Mouse (Mus musculus) naive thymus-derived CD4-positive, alpha-beta T cell, adult 2 months (primary cell): ENCODE measurements around the gene Astn1.

Experiments used
- DNase-seq: peaks from one replicate; pipeline ENCODE4 v3.0.0-alpha.2; 2011; ENCODE audit warnings: low read depth

Astn1 gene

DNA sequence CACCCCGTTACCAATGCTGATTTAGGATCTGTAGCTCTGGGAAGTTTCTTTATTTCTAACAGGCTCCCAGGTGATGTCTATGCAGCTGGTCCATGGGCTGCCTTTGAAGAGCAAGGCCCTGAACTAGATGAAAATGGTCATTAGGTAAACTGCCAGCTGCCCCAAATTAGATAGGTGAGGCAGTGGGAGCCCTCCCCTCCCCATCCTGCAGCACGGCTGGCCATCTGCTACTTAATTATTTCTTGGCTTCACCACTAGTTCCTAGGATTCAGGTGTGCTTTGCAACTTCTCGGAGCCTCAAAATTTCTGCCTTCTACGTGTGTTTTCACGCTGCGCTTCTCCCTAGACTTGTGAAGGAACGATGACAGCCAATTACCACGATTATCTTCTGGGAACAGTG is 59.4 kb downstream of the Astn1 start:
- DNase-seq = no peak

DNA sequence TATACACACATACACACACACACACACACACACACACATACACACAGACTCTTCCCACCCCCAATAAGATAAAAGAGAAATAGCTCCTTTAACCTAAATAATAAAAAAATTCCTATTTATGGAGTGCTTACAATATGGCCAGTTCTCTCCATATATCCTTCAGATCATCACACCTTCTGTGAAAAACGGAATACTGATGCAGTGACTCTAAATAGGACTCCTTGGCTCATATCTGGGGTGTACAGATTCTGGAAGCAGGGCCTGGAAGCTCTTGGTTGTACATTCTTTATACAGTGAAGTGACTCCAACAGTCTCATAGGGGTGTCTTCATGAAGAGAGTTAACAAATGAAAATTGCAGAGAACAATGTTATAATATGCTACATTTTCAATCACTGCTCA is 60.7 kb downstream of the Astn1 start:
- DNase-seq = no peak

DNA sequence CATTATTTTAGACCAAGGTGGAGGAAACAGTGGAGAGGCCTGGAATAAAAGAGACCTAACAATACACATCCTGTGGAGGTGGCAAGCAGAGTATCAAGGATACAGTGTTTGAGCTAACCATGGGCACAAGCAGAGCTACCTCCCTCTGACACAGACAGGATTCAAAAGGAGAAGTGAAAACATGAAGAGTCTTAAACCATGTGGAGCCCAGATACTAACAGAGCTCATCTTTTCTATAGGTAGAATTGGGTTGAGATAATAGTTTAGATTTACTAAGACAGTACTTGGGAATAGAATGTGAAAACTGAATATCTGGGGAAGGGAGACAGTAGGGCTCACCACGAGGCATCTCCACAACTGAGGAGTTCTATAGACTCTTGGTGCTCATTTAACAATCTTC is 84.0 kb downstream of the Astn1 start:
- DNase-seq = no peak

DNA sequence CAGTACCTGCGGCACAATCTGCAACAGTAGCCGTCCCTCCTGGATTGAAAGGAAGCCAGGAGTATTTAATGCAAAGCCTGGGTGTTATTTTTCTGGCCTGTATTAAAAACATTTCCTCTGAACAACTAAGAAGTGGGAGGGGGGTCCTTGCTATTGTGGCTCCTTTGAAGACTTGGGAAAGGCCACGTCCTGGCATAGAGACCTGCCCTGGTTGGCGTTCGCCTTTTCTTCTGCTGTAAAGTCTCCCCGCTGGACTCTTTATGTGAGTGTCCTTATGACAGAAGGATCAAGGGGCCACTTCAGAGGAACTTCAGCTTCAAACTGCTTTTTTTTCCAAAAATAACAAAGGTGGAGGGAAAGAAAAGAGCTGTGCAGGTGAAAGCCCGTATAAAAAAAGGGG is 85.9 kb downstream of the Astn1 start:
- DNase-seq = no peak

DNA sequence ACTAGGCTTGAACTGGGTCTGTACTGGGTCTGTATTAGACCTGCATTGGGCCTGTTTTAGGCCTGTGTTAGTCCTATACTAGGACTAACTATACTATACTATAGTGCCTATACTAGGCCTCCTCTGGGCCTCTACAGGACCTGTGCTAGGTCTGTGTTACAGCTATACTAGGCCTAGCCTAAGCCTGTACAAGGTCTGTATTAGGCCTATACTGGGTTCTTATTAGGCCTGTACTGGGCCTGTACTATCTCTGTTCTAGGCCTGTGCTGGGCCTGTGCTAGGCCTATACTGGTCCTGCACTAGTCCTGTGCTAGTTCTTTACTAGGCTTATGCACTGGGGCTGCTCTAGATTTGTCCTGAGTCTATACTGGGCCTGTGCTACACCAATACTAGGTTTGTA is 90.6 kb downstream of the Astn1 start:
- DNase-seq = no peak

DNA sequence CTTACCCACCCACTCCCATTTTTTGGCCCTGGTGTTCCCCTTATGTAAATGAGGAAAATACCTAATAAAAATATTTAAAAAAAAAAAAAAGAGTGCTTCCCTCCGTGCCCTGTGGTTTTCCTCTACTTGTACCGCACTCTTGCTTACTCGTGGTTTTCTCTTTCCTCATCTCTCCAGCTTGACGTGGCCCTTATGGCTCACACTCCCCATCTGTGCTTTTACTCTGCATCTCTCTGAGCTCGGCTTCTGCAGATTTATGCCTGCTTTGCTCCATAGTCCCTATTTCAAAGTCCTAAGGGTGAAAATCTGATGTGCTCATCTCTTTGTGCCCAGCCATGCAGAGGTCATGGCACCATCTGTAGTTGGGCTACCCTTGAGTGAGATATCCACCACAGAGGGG is 91.5 kb downstream of the Astn1 start:
- no peak for DNase-seq

DNA sequence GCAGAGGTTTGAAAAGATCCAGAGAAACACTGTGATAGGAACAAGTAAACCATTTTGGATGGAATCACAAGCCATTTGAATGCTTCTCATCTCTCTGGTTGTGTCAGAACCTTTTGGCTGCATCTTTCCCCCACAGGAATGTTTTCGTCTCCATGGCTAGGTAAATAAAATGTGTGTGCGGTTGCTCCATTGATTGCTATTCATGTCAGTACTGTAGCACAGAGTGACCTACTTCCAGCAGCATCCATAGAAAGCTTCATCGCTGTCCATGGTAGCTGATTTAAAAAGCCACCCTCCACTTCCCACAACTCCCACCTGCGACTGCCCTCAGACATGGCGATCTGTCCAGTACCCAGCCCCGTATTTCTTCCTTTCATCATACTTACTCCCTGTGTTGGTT is 101.9 kb downstream of the Astn1 start:
- DNase-seq = no peak

DNA sequence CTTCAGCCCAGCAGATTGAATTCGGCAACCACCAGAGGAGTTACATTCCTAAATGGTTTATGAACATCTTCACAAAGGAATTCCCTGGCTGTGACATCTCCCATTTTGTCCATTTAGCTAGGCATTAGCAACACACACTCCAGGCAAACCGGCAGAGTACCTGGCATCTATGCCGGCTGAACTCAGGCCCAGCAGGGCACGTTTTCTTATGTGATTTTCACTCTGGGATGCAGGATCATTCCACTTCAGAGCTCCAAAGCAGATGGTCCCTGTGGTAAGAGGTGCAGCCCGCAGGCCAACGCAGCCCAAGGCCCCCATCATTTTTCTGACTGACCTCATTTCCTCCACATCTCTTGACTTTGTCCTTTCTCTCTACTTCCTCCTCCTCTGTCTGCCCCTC is 103.2 kb downstream of the Astn1 start:
- DNase-seq = no peak

DNA sequence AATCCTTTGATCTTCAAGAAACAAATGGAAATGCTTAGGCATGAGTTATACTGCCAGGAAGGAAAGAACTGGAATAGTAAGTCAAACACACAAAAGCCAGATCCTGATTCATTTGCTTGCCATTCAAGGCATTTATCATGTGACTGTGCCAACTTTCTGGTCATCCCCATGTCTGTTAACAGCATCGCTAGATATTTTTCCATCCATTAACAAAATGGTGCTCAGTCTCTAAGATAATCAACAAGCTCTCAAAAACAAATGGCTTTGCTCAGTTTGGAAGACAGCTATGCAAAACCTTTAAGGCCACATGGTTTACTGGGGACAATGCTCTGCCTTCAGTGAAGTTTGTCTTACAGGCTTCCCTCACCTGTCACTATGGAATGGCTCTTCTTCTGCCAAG is 115.8 kb downstream of the Astn1 start:
- DNase-seq = no peak

DNA sequence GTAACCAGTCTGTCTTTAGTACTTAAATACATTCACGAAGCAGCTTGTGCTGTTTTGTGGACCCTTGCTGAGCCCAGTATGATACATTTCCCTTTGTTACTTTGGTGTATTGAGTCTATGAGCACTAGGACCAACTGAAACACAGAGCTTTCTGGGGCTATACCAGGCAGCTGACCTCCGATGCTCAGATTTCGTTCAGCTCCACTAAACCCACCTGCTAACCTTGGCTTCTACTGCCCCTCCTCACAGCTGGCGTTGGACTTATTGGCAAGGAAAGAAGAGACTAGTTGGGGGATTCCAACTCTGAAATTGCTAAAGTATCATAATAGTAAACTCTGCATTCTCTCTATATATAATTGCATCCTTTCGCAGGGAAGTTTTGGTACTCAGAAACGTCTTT is 118.2 kb downstream of the Astn1 start:
- DNase-seq = no peak

DNA sequence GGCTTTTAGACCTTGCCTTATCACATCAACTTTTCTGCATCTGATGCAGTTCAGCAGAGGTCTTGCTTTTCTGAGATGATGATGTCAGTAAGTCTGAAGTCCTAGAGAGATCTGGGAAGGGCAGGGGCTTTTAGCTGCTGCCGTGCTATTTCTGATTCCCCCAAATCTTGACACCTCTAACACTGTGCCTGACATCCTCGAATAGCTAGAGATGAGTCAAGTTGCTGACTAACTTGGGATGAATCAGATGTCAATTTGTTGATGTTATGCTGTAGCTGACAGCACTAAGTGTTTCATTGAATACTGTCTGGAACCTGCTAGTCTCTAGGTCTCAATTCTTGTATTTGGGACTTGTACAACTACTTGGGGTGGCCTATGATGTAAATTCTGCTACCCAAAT is 121.7 kb downstream of the Astn1 start:
- no peak for DNase-seq

DNA sequence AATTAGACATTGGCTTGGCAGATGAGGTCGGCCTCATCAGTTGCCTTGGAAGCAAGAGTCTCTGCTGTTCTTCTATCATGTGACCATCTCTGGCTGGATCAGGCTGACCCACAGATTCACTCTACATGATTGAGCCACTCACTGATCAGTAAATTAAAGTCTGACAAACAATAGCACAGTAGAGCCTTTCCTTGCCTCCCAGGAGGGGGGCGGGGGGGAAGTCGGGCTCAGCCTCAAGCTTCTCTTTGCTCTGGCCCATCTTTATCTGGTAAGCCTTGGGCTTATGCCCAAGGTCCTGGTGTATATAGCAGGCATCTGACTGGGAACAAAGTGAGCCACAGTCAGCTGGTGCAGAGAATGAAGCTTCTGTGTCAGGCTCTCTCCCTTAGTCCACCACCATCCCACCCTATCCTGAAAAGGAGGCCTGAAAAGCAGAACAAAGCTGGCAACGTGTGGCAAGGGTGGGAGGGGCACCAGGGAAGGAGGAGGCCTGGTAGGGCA is 127.5 kb downstream of the Astn1 start:
- DNase-seq = no peak

DNA sequence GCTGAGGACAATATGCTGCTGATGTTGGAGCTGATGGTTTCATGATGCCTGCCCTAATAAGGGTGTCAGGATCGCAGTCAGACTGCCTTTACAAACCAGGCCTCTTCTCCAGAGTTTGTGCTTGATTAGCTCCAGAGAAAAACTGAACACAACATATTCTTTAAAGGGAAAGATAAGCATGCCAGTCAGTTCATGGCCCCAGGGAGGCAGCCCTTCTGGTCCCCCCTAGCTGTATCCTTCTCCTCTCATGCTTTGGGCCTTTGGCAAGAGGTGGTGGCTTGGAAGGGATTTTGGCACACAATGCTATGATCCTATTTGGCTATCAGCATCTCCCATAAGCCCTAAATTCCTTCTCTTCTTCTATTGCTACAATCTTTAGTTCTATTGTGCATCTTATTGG is 128.1 kb downstream of the Astn1 start:
- DNase-seq = no peak

DNA sequence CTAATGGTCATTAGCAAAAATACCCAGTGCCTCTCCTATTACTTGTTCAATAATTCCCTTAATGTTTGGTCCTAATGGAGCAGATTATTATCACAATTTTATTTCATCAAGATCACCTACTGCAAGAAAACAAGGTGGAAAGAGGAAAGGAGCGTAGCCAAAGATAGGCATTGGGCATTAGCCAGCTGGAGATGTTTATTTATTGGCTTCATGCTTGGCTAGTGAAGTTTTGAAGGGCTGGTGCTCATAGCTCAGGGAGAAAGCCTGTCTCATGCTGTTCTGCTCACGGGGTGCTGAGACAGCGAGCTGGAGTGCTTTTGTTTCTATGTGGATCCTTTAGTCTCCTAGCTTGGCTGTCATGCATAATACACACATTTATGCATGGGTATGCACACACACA is 131.2 kb downstream of the Astn1 start:
- no peak for DNase-seq

DNA sequence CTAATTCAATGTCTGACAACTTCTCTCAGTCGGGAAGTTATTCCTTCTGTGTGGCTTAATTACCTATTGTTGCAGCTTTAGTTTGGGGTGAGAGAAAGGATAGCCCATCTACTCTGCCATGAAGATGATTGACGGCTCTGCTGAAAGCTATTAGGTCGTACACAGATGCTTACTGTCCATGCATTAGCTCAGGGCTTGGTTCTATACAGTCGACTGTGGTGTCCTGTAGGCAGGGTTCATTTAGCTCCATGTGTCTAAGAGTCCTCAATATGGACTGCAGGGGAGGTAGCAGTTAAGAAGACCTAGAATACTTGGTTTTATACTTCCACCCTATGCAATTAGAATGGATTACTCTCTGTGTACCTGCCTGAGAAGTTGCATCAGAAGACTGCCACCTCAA is 138.1 kb downstream of the Astn1 start:
- no peak for DNase-seq

DNA sequence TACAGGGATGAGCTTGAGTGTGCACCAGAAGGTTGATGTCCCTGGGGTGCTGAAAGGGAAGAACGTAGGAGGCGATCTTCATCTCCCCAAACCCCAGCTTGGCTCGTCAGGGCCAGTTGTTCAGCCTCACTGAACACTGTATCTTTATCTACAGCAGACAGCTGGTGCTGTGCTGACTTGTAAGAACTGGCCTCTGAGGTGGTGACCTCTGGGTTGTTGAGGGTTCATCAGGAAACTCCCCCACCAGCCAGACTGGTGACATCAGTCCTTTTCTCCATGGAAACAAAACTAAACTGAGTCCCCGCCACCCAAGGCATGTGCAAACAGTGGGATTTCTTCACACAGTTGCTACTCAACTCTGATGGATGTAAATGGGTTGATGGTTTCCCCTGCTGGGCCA is 138.9 kb downstream of the Astn1 start:
- no peak for DNase-seq

DNA sequence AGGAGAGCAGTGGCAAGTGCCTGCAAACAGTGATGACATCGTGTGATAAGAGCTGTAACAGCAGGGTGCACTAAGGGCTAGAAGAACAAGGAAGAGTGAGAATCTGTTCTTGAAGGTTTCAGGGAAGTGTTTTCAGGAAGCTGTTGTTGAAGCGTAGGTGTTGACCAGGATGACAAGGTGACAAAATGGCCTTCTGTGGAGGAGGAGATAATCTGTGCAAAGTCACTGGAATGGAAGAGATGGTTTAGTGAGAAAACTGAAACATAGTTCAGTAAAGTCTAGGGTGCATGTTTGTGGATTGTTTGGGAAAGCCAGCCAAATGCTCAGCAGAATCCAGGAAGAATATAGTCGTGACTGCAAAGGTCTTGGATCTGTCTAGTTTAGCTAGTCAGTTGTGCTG is 145.5 kb downstream of the Astn1 start:
- DNase-seq = no peak

DNA sequence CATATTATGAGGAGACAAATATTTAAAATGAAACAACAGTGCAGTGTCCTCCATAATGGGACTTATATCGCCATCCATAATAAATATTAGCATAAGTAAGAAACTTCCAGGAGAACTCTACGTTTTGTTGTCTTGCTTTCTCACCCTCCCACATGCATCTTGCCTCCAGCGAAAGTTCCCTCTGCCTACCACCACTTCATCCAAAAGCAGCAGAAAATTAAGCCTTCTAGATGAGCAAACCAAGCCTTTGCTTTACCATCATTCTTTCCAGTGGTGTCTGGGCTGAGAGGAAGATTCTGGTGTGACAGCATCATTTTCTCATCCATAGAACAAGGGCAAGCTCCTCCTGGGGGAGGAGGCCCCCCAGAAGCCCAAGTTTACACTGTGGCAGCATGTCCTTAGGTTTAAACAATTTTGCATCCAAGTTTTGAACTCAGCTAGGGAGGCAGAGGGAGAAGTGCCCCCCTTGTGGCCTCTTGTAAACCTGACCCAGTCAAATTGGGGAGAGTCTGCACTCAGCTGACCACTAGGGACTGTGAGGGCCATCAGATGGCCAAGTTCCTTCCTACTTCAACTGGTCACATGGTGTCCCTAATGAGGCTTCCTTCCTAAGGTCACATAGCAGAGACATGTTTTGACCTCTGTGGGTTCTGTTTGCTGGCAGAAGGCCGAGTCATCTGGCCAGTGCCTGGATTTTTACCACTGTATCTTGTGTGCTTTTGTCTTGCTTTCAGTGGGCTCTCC is 147.2 kb downstream of the Astn1 start:
- DNase-seq = no peak

DNA sequence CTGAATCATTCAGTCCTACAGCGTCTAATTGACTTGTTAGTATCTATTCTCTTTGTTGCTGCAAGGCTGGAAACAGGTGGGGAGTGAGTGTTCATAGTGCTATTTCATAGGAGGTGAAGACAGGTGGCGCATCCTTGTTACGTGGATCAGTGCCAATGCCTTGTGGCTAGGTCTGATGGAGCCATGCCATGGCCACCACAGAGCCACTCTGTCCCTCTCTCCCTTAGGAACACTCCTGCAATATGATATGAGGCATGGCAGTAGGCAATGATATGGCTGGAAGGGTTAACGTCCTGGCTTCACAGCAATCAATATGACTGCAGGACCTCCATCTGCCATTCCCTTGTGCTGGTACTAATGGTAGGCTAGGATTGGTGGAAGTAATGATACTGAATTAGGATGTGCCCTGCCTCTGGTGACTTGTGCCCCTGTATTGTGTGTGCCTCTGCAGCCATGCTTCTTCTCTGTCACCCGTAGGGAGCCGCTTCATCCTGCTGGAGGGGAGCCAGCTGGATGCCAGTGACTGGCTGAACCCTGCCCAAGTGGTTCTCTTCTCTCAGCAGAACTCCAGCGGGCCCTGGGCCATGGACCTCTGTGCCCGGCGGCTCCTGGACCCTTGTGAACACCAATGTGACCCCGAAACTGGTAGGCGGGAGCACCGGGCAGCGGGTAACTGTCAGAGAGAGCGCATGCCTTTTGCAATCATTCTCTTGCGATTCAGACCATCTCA is 148.6 kb downstream of the Astn1 start:
- DNase-seq = no peak

DNA sequence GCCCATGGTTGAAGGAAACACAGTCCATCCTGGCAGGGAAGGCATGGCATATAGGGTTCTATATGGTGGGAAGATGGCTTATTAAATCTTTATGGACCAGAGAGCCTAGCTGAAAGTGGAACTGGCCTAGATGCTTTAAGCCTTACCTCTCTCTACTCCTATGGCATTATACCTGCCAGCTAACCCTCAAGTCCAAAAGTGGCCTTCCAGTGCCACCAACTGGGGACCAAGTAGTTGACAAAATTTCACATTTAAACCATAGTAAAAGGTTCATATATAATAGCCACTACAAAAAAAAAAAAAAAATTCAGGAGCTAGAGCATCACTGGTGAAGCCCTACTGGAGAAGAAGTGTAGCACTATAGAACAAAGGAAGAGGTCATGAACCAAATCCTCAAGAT is 150.0 kb downstream of the Astn1 start:
- no peak for DNase-seq

DNA sequence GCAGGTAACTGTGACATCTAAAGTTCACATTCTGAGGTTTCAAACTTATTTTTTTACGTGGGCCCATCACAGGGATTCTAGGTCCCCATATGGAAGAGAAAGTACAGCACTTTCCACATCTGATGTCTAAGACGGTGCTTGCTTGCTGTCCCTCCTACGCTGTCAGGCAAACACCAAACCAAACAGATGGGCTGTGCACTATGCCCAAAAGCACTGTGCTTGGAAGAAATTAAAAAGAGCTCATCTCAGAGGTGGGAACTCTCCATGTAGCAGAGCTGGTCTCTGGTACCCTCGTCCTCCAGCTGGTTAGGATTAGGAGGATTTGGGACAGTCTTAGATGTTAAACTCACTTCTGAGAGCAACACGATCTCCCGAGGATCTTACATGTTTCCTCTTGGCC is 150.6 kb downstream of the Astn1 start:
- DNase-seq = no peak

DNA sequence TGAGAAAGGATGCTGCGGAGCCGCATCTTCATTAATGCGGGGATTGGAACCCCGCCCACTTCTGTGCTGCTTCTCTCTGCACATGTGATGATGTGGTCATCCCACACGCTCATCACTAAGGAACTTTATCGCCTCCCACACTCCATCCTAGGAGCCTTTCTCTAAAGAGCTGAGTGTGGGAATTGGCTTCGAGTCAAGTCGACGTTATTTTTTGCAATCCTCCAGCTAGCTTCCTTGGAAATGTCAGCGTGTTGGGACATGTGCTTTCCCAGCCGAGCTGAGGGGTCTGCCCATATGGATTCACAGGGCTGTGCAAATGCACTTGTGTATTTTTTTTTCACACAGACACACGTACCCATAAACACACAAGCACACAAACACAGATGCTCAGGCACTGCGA is 151.5 kb downstream of the Astn1 start:
- DNase-seq = no peak

DNA sequence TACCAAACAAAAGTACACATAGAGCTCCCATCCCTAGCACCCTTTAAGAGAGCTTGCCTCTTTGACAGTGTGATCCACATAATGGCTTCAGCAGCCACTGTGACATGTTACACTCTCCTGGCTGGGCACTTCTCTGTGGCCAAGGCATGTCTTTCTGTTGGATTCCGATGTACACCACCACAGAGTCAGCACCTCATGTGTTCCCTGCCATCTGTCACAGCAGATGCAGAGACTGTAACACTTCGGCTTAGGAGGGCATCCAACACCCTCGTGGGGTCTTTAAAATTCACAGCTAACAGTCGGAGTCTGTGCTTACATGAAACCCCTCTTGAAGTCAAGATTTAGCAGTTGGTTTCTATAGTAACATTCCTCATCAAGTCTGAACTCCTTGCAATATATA is 154.5 kb downstream of the Astn1 start:
- no peak for DNase-seq

DNA sequence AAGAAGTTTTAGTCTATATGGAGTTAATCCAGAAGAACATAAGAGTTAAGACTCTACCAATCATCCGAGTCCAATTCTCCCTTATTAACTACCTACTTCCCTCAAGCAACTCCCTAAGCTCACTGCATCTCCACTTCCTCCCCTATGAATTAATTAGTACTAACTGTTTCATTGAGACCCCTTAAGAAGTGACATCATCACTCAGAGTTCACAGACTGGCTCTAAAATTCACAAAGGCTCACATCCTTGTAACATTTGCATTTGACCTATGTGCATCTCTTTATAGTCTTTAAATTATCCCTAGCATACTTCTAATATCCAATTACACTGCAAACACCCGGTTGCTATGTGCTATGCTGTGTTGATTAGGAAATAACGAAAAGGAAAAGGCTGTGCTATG is 174.1 kb downstream of the Astn1 start:
- no peak for DNase-seq
